Mouse (Mus musculus) gastrocnemius, adult 8-10 months (tissue): ENCODE results near the gene Igfbp4. TPM values are rescaled to one million over a fixed set of nuclear protein-coding genes. Genes with fewer than 3 reads are reported as not detected.

Source experiments
- DNase-seq, 2 experiments: peaks; one replicate each; pipeline ENCODE4 v3.0.0; 2022; ENCODE audit warnings: low spot score in 2 of 2
- total RNA-seq, 4 experiments: library from RNA; stranded (reverse); gene quantifications; 2 replicates each; pipeline ENCODE4 v1.2.4; 2022

Igfbp4 gene
- 10 to 100 TPM; 23.4 to 50.7 (median 34.4) TPM for total RNA-seq

DNA sequence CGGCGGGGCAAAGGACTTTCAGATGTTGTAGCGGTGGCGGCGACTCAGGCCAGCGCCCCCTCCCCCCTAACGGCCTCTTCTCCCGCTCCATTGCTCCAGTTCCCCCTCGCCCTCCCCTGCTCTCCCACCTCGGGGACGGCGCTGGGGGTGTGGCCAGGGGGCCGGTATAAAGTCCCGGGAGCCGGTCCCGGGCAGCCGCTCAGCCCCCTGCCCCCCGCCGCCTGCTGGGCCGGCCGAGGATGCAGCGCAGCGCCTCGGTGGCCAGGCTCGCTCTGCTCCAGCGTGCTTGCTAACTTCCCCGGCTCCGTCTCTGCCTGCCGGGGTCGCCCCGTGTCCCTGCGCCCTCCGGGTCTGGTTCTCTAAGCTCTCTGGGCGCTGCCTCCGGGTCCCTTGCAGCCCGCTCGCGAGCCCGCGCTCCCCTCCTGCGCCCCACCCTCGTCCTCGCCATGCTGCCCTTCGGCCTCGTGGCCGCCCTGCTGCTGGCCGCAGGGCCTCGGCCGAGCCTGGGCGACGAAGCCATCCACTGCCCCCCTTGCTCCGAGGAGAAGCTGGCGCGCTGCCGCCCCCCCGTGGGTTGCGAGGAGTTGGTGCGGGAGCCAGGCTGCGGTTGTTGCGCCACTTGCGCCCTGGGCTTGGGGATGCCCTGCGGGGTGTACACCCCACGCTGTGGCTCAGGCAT is at the start of gene Igfbp4:
Gene Igfbp4, plus strand, starts transcription at position 194 of the 679 bp plus-strand sequence.
- DNase-seq = peak; percentile 46 to 55

DNA sequence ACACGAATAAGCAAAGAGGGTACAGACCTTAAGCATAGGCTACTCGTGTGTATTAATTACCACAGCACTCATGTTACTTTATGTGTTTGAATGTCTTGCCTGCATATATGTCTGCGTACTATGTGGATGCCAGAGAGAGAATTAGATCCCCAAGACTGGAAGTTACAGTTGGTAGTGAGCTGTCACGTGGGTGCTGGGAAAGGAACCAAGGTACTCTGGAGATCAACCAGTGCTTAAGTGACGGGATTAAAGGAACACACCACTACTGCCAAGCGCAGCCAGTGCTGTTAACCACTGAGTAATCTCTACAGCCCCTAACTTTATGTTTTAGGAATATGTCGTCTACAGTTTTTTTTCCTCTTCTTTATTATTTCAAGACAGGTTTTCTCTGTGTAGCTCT is 45.1 kb upstream of the Igfbp4 start:
- DNase-seq = no peak

DNA sequence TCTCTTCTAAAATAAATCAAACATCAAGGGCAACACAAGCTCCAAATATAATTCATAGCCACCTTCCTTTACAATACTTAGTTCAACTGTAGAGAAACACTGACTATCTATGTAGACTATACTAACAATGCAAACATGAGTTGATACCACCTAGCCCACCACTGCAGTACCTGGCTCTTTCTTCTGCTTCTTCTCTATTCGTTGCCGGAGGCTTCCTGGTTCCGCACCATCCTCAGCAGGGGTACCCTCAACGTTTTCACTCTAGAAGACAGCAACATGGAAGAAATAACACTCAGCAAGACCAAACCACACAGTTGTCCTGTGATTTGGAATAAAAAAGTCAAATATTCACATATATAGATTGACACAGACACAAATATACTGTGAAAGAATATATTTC is 43.4 kb upstream of the Igfbp4 start:
- DNase-seq = no peak

DNA sequence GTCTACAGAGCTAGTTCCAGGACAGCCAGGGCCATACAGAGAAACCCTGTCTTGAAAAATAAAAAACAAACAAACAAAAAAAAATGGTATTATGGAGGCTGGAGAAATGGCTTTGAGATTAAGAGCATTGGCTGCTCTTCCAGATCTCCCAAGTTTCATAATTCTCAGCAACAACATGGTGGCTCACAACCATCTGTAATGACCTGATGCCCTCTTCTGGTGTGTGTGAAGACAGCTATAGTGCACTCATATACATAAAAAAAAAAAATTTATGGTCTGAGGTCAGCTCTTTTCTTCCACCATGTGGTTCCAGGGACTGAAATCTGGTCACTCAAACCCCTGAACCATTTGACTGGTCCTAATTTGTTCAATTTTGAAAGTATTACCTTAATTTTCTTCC is 42.3 kb upstream of the Igfbp4 start:
- no peak for DNase-seq

DNA sequence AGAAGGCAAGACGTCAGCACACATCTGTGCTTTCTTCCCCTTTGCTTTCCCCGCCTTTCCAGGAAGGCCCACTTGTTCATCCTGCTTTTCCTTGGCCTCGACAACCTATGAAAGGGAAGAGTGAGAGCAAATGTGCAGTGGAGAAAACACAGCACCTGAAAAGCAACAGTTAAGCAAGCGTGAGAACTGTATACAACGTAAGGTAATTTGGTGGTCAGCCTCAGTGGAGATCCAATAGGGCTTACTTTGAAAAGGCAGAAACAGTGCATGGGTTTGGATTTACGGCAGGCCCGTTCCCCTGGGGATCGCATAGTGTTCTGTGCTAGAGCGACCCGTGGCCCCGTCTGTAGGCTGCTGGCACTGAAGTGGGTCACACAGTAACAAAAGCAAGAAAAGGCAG is 41.8 kb upstream of the Igfbp4 start:
- DNase-seq = no peak

DNA sequence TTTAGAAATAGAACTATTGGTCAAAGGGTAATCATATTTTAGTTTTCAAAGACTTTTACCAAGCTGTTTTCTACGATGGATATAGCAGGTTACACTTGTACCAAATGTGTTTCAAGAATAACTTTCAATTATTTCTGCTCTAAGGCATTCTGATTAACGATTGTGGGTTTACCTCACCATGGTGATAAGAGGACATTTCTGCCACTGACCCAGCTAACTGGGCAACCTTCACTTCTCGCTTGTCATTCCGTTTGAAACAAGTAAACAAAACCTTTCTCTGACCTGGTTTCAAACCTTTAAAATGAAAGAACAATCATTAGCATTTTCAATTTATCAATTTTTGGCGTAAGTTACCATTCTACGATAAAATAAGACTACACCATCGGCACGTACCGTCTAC is 34.3 kb upstream of the Igfbp4 start:
- no peak for DNase-seq

DNA sequence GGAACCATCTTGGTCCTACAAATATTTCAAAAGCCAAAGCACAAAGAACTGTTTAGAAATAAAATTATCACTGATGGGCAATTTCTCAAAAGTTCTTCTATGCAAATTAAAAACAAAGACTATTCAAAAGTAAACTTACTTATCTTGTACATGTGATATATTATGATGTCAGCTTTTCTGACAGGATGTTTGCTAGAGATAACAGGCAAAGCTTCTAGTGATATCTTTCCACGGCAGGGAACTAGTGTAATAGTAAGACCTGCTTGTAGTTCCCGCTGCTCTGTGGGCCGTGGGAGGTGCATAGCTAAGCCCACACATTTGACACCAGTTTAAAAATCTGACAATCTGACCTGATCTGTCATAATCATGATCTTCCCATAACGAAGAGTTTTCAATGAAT is 30.9 kb upstream of the Igfbp4 start:
- no peak for DNase-seq

DNA sequence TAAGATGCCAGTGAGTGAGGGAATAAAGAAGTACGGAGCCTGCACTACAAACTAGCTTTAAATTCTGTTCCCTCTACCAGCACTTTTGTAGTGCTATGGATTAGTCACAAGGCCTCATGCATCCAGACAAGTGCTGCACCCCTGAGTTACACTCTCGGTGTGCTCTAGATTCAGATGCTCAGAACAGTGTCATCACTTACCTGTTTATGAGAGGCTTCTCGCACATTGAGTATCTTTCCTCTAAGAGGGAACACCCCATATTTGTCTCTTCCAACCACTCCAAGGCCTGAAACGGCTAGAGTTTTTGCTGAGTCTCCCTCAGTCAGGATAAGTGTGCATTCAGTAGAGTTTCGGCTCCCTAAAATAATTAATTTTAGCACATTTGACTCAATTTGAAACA is 30.3 kb upstream of the Igfbp4 start:
- no peak for DNase-seq

DNA sequence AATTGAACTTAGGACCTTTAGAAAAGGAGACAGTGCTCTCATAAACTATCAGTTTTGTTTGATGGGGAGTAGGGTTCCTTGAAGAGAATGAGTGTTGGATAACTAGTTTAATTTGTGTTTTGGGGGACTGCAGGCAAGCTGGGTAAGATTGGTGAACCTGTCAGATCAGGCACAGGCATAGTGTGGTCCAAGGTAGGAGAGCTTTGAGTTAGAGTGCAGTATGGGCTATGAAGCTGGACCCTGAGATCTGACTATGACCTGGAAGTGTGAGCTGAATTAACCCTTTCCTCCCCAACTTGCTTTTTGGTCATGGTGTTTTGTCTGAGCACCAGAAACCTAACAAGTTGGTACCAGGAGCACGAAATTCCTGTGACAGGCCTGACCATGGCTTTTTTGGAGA is 27.2 kb upstream of the Igfbp4 start:
- DNase-seq = no peak

DNA sequence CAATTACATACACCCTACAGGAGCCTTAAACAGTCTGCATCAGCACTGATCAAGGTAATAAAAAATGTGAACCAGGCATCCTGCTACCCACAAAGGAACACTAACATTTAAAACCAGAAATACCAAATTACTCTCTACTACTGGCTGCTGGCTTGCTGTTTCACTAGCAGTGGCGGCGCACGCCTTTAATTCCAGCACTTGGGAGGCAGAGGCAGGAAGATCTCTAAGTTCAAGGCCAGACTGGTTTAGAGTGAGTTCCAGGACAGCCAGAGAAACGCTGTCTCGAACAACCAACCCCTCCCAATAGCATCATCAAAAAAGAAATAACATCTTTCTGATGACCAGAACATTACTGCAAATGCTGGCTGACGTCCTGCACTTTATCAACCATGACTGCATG is 21.2 kb upstream of the Igfbp4 start:
- DNase-seq = no peak

DNA sequence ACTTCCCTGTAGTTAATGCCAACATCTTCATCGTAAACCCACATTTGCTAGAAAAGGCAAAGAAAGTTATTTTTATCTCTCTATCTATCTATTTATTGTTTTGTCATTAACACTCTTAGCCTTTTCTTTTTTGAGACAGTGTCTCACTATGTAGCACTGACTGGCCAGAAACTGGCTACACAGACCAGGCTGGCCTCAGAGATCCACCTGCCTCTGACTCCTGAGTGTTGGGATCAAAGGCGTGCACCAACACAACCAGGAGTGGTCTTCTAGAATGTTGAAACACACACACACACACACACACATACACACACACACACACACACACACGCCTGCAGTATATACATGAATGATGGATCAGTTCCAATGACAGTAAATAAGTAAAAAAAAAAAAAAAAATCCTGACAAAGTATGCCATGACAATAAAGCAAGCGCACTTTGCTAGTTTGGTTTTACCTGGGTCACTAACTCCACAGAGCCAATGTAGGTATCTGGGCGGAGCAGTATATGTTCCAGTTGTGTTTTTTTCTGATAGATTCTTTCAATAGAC is 18.6 kb upstream of the Igfbp4 start:
- no peak for DNase-seq

DNA sequence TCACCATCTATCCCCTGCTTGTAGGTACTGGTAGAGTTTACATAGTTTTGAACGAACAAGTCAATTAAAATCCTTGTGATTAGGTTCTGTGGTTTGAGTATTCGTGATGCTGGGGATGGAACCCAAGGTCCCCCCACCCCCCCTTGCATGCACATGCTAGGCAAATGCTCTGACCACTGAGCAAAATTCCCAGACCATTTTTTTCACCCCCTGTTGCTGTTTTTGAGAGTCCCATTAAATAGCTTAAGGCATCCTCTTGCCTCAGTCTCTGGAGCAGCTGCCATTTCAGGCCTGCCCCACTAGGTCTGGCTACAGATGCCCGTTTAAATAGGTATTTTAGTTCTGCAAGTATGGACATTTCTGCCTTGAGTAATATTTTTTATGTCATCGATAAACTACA is 17.9 kb upstream of the Igfbp4 start:
- DNase-seq = no peak

DNA sequence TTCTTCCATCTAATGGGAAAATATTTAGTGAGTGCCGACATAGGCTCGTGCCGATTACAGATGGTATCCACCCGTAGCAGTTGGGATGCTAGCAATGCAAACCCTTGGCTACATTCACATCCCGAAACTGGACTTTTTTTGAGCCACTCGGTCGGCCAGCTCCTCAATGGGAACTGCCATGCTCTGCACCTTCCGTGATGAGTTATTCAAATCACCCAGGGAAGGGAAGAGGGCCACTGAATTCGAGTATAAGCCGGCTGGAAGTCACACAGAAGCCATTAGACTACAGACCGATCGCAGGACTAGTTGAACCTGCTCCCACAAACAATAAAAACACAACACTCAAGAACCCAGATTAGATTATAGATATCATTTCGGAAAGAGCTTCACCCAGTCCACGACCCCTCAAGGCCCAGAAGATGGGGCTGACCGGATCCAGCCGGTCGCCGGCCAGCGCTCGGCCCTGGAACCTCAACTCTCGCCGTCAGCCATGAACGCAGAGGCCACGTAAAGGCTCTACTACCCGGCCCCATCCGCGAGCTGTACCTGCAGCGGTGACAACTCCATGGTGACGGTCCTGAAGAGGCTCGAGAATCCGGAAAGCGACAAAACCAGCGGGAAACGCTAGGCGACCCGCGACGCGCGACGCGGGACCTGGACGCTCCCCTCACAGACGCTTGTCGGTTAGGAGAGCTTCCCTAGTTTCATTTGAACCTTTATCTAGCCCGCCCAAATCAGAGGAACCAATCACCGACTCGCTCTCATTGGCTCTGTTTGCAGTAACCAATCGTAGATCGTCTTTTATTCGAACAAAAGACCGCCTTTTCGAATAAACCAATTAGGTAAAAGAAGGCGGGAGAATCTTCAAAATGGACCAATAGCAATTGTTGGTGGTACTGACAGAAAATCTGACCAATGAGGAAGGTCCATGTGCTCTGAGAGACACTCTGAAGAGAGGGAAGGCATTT is 17.3 kb upstream of the Igfbp4 start, which contains the start of gene Top2a:
Gene Top2a, minus strand, starts transcription at position 690 of the 968 bp plus-strand sequence.
- peak; percentile 84 to 90 for DNase-seq

DNA sequence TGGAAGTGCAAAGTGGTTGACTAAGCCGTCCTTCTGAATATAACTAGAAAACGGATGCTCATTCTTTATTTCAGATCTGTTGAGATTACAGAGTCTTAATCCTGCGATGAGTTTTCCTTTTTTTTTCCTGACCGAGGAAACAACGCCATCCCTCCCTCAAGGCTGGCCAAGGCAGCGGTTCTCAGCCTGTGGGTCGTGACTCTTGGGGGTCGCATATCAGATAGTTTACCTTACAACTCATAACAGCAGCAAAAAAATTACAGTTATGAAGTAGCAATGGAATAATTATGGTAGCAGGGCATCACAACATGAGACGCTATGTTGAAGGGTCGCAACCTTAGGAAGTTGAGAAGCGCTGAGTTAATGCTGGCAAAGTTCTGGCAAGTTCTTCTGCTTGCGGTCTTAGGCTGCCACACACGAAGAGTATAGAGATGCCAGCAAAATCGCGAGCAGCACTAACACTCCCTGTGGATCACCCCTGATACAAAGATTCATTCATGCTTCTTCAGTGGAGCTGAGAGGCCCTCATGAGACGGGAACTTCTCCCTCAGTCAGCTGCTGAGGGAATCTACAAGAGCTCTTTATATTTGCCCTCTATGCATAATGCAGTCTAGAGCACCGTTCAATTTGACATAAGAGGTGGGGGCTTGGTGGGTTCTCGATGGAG is 16.4 kb upstream of the Igfbp4 start:
- no peak for DNase-seq

DNA sequence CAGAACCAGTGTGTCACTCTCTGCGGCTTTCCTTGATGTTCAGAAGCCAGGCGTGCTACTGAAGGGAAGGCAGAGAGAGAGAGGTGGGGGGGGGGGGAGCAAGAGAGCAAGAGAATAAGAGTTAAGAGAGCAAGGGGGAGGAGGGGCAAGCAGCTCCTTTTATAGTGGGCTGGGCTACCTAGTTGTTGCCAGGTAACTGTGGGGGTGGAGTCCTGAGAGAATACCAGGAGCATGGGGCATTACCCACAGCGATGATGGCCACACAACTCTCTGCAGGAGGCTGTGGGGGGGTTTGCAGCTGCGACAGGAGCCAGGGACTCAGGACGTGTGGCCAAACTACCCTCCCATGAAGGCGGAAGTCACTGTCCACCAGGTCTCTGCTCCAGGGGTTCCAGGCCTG is 15.2 kb upstream of the Igfbp4 start:
- no peak for DNase-seq

DNA sequence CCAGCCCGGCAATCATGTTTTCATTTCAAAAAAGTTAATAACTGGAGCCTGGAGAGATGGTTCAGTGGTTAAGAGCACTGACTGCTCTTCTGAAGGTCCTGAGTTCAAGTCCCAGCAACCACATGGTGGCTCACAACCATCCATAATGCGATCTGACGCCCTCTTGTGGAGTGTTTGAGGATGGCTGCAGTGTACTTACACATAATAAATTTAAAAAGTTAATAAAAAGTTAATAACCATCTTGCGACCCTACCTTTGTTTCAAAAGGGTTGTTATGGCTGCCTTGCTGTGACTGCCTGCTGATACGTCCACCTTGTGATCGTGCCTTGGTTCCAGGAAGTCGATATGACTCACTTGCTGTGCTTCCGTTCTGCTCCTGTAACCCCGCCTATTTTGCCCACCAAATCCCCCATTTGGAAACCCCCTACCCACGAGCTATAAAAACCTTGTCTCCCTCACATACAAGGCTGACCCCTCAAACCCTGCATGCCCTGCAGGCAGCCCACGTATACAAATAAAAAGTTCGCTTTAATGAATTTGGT is 14.1 kb upstream of the Igfbp4 start:
- DNase-seq = no peak

DNA sequence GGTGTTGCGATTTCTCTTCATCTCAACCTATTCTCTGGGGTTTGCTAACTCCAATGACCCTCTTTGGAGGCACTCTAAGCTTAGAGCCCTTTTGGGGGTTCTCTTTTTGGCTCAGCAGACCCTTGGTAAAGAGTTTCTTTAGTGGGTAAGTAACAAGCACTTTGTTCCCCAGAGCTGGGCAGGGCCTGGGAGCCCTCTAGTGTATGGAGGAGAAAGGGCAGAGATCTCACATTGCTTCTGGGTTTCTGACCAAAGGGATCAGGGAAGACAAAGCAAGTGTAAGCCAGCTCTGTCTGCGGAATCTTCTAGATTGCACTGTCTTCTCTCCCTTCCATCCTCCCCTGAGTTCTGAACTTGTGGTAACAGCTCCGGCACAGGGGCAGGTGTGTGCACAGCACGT is 5.7 kb upstream of the Igfbp4 start:
- no peak for DNase-seq

DNA sequence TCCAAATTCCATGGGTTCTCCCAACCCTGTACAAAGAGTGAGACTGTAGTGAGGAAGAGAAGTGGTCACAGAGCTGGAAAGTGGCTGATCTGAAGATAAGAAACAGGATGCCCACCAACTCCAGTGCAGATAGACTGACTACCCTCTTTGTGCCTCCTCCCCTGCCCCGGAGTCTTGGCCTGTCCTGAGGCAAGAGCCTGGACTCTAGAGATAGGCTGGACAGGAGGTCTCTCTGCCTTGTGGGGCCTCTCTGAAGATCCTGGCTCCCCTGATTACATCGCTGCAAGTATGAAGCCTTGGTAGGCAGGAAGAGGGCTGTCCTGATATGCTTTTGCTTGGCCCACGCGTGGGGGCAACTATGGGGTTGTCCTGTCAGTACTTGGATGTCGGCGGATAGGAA is 4.8 kb upstream of the Igfbp4 start:
- DNase-seq = no peak

DNA sequence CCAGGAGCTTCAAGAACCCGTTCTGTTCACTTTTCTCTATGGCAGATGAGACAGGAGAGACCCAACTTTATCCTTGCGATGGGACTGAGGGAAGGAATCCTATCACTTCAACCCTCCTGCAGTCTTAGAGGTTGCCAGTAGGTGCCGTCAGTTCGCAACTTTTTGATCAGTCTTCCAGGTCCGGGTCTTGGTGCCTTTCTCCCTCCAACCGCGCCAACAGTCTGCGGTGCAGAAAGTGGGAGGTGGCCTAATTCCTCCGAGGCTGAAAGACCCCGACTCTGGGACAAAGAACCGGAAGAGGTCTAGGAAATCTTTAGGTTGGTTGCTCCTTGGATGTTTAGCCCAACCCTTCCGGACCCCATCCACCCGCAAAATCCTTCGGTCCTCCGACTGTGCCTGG is 1.3 kb upstream of the Igfbp4 start:
- peak; percentile 62 to 63 for DNase-seq

DNA sequence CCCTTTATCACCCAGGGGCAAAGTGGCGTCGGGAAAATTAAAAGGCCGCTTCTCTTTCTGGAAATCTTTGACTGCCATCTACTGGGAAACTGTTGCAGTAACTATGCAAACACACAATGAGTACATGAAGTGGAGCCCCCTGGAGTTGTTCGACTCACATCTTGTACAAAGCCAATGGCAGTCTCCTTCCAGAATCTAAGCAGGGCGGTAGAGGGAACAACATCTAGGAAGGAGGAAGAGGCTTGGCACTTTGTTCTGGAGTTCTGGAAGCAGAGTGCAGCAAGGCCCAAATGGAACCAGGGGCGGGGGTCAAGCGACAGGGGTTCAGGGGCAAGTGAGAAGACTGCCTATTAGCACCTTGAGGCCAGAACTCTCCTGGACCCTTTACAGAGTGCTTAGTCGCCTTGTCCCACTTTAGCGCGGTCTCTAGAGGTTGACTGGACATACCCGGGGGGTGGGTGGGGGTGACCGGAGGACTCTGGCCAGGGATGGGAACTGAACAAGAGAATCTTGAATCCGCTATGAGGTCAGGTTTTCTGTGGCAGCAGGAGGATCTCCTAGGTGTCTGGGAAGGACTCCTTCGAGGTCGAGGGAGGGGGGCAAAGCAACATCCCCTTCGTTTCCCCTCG is 584 bp upstream of the Igfbp4 start:
- no peak for DNase-seq
